Mouse (Mus musculus) limb, embryonic 10.5 days (tissue): ENCODE measurements around the gene Zfp784. TPM values are rescaled to one million over a fixed set of nuclear protein-coding genes. Genes with fewer than 3 reads are reported as not detected.
A peak's percentile ranks its signal among the peaks of the same experiment; 100 is the strongest.

Experiments used
- DNase-seq: peaks from one replicate; pipeline ENCODE4 v3.0.0-alpha.2; 2017; ENCODE audit warnings: low spot score
- H3K27ac ChIP-seq: fragments of 300-500 bp; sonication (generic); 2 replicates; pipeline ENCODE4 v1.5.1; 2016; ENCODE audit warnings: mild to moderate bottlenecking
- H3K27me3 ChIP-seq: fragments of 300-500 bp; sonication (generic); 2 replicates; pipeline ENCODE4 v1.6.1; 2016; ENCODE audit warnings: low read depth, mild to moderate bottlenecking; ENCODE audit not compliant: poor library complexity, severe bottlenecking
- H3K36me3 ChIP-seq: fragments of 300-500 bp; sonication (generic); 2 replicates; pipeline ENCODE4 v1.6.1; 2016; ENCODE audit warnings: mild to moderate bottlenecking, moderate library complexity
- H3K4me1 ChIP-seq: fragments of 300-500 bp; sonication (generic); 2 replicates; pipeline ENCODE4 v1.6.1; 2016
- H3K4me3 ChIP-seq: fragments of 300-500 bp; sonication (generic); 2 replicates; pipeline ENCODE4 v1.5.1; 2016; ENCODE audit warnings: mild to moderate bottlenecking, moderate library complexity
- H3K9me3 ChIP-seq: fragments of 300-500 bp; sonication (generic); replicated peaks from 2 replicates; pipeline ENCODE4 v1.6.1; 2016; ENCODE audit warnings: mild to moderate bottlenecking
- WGBS: fragments of 180-500 bp; shearing (Covaris S2); methylation state at CpG from one replicate; pipeline ENCODE4 v1.1.7; 2016; 5-methylcytosine and 5-hydroxymethylcytosine counted together
- polyA plus RNA-seq: library from polyadenylated mRNA; unstranded; fragments of >200 nt; fragmentation: Nextera tagmentation; extraction: Ambion mirVana; gene quantifications from 2 replicates; pipeline ENCODE4 v1.2.1, GENCODE M21; 2016

Gene Zfp784
- polyA plus RNA-seq, 1 experiment from 2014 or later = 4.0 TPM

- 7% methylated on average over 32 of the region's 32 CpGs for WGBS
- DNase-seq = peak; percentile 46
- H3K4me1 ChIP-seq = peaks cover 48% of the 10 kb centered on the region
- peaks cover 71% of the 10 kb centered on the region for H3K27me3 ChIP-seq
- H3K27ac ChIP-seq = 0 out of 2 replicates have a peak overlapping the region, but pooled peaks have one; percentile 19
- no peaks in the 10 kb centered on the region; the same call in 1 of the 2 replicates for H3K9me3 ChIP-seq
- H3K4me3 ChIP-seq = peak overlapping the region; percentile 92
- H3K36me3 ChIP-seq = no peaks in the 10 kb centered on the region
These were observed 15.4 kb upstream of the Zfp784 start for GRCm38 (mm10) chr7:5053456-5054179.

DNA sequence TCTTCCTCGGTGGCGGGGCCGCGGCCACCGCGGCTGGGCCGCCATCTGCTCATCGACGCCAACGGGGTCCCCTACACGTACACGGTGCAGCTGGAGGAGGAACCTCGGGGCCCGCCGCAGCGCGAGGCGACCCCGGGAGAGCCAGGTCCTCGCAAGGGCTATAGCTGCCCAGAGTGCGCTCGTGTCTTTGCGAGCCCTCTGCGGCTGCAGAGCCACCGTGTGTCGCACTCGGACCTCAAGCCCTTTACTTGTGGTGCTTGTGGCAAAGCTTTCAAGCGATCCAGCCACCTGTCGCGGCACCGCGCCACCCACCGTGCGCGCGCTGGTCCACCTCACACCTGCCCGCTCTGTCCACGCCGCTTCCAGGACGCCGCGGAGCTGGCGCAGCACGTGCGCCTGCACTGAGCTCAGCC is 14.7 kb upstream of the Zfp784 start:
- Histone ChIP-seq H3K36me3 (no peaks in the 10 kb centered on the region), H3K4me1 (peaks cover 48% of the 10 kb centered on the region), H3K27me3 (peaks cover 64% of the 10 kb centered on the region), H3K4me3 (peak overlapping the region; percentile 92), H3K27ac (peak overlapping the region; percentile 26; the same call in 1 of the 2 replicates), H3K9me3 (no peaks in the 10 kb centered on the region; the same call in 1 of the 2 replicates)
- 4% methylated on average over 45 of the region's 45 CpGs for WGBS
- DNase-seq = peak; percentile 56

- peaks cover 59% of the 10 kb centered on the region for H3K27me3 ChIP-seq
- 6% methylated on average over 12 of the region's 12 CpGs for WGBS
These were observed 14.2 kb upstream of the Zfp784 start for GRCm38 (mm10) chr7:5052438-5052837.

GRCm38 (mm10) chr7:5051193-5052192 is 13.2 kb upstream of the Zfp784 start, which contains the start of gene Zfp580:
Zfp580 (plus strand) TSS chr7:5051538.
- Histone ChIP-seq H3K27ac (peak within 1 kb of the TSS; percentile 93), H3K4me3 (peak within 1 kb of the TSS; percentile 92), H3K9me3 (no peaks in the 10 kb centered on the region), H3K4me1 (peaks cover 37% of the 10 kb centered on the region), H3K27me3 (peaks cover 50% of the 10 kb centered on the region), H3K36me3 (no peaks in the 10 kb centered on the region)
- WGBS = 2% methylated on average over 65 of the region's 65 CpGs
- peak; percentile 91 for DNase-seq

More at GRCm38 (mm10) chr7:5052438-5052837, 14.2 kb upstream of the Zfp784 start:
- Histone ChIP-seq H3K4me3 (peak overlapping the region; percentile 92), H3K9me3 (no peaks in the 10 kb centered on the region; the same call in 1 of the 2 replicates), H3K36me3 (no peaks in the 10 kb centered on the region), H3K4me1 (peaks cover 46% of the 10 kb centered on the region), H3K27ac (no peak overlapping the region)
- DNase-seq = no peak

GRCm38 (mm10) chr7:5047313-5047712 is 9.1 kb upstream of the Zfp784 start:
- no peak for DNase-seq
- H3K9me3 ChIP-seq = no peaks in the 10 kb centered on the region
- H3K36me3 ChIP-seq = no peaks in the 10 kb centered on the region
- peaks cover 16% of the 10 kb centered on the region for H3K4me1 ChIP-seq
- peaks cover 8% of the 10 kb centered on the region for H3K27me3 ChIP-seq
- no peak overlapping the region for H3K4me3 ChIP-seq
- WGBS = 30% methylated on average over 2 of the region's 2 CpGs
- no peak overlapping the region for H3K27ac ChIP-seq

DNA sequence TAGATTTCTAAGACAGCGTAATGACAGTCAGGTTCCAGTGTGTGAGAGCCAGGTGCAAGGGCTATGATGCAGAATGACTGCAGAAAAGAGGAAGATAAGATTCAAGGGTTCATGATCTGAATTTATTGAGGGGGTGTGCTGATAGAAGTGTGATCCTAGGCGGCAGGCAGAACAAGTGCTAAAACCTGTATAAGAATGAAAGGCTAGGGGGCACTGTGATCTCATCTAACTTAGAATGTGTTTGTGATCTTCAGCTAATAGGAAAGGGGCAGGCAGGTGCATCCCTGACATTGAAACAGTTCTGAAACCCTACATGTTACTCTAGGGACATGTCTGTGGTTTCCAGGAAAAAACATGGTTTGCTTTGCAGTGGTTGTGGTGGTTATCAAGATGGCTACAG is 7.9 kb upstream of the Zfp784 start:
- H3K27me3 ChIP-seq = no peaks in the 10 kb centered on the region
- H3K4me3 ChIP-seq = no peak overlapping the region
- peaks cover 4% of the 10 kb centered on the region; the same call in 1 of the 2 replicates for H3K36me3 ChIP-seq
- H3K4me1 ChIP-seq = peaks cover 7% of the 10 kb centered on the region
- DNase-seq = no peak
- no peaks in the 10 kb centered on the region for H3K9me3 ChIP-seq
- H3K27ac ChIP-seq = no peak overlapping the region
- WGBS = 76% methylated on average over 2 of the region's 2 CpGs

GRCm38 (mm10) chr7:5044981-5045380 is 6.7 kb upstream of the Zfp784 start:
- no peak for DNase-seq
- H3K27ac ChIP-seq = no peak overlapping the region
- no peaks in the 10 kb centered on the region for H3K27me3 ChIP-seq
- peaks cover 5% of the 10 kb centered on the region; the same call in 1 of the 2 replicates for H3K36me3 ChIP-seq
- H3K4me3 ChIP-seq = no peak overlapping the region
- WGBS = 86% methylated on average over 2 of the region's 2 CpGs
- no peaks in the 10 kb centered on the region for H3K9me3 ChIP-seq
- H3K4me1 ChIP-seq = no peaks in the 10 kb centered on the region

- Histone ChIP-seq H3K27ac (peak overlapping the region; percentile 98), H3K4me3 (peak overlapping the region; percentile 81), H3K9me3 (0 out of 2 replicates have a peak, but pooled peaks cover 7% of the 10 kb centered on the region), H3K36me3 (peaks cover 33% of the 10 kb centered on the region), H3K27me3 (no peaks in the 10 kb centered on the region), H3K4me1 (peaks cover 4% of the 10 kb centered on the region; the same call in 1 of the 2 replicates)
- no peak for DNase-seq
- WGBS = 49% methylated on average over 5 of the region's 5 CpGs
These were observed 694 bp upstream of the Zfp784 start for GRCm38 (mm10) chr7:5038940-5039339.

GRCm38 (mm10) chr7:5037467-5037866 is 779 bp downstream of the Zfp784 start:
- Histone ChIP-seq H3K36me3 (peaks cover 48% of the 10 kb centered on the region), H3K27ac (no peak overlapping the region; the same call in 1 of the 2 replicates), H3K4me3 (peak overlapping the region; percentile 81), H3K4me1 (peaks cover 4% of the 10 kb centered on the region; the same call in 1 of the 2 replicates), H3K9me3 (0 out of 2 replicates have a peak, but pooled peaks cover 7% of the 10 kb centered on the region), H3K27me3 (no peaks in the 10 kb centered on the region)
- WGBS = 90% methylated on average over 8 of the region's 8 CpGs
- DNase-seq = no peak

GRCm38 (mm10) chr7:5037026-5037425 is 1.2 kb downstream of the Zfp784 start:
- 0 out of 2 replicates have a peak overlapping the region, but pooled peaks have one; percentile 15 for H3K4me3 ChIP-seq
- peaks cover 52% of the 10 kb centered on the region for H3K36me3 ChIP-seq
- no peak for DNase-seq
- peaks cover 11% of the 10 kb centered on the region for H3K9me3 ChIP-seq
- no peak overlapping the region for H3K27ac ChIP-seq
- WGBS = 94% methylated on average over 7 of the region's 7 CpGs
- peaks cover 4% of the 10 kb centered on the region; the same call in 1 of the 2 replicates for H3K4me1 ChIP-seq
- H3K27me3 ChIP-seq = no peaks in the 10 kb centered on the region

GRCm38 (mm10) chr7:5036136-5036535 is 2.1 kb downstream of the Zfp784 start:
- no peaks in the 10 kb centered on the region for H3K27me3 ChIP-seq
- whole genome bisulfite sequencing = 95% methylated on average over 9 of the region's 9 CpGs
- H3K36me3 ChIP-seq = peaks cover 58% of the 10 kb centered on the region
- peaks cover 20% of the 10 kb centered on the region for H3K9me3 ChIP-seq
- peaks cover 4% of the 10 kb centered on the region; the same call in 1 of the 2 replicates for H3K4me1 ChIP-seq
- DNase-seq = no peak
- no peak overlapping the region for H3K4me3 ChIP-seq
- H3K27ac ChIP-seq = no peak overlapping the region

DNA sequence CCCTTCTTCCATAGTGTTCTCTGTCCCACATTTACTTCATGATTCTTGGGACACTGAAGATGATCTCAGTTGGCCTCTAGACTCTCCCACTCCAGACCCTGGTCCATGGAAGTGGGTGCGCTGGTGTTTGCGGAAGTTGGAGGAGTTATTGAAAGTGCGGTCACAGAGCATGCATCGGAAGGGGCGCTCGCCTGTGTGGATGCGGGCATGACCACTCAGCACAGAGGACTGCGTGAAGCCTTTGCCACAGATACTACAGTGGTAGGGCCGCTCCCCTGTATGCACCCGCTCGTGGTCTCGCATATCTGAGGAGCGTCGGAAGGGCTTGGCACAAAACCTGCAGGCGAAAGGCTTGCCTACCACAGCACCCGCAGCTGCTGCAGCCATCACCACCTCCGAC is 2.6 kb downstream of the Zfp784 start:
- Histone ChIP-seq H3K9me3 (peaks cover 25% of the 10 kb centered on the region), H3K27ac (no peak overlapping the region), H3K36me3 (peaks cover 62% of the 10 kb centered on the region), H3K4me3 (no peak overlapping the region), H3K27me3 (peaks cover 2% of the 10 kb centered on the region; the same call in 1 of the 2 replicates), H3K4me1 (peaks cover 4% of the 10 kb centered on the region; the same call in 1 of the 2 replicates)
- WGBS = 96% methylated on average over 17 of the region's 17 CpGs
- no peak for DNase-seq
